9 mouse cellular contexts compared by ENCODE assay signal in the genomic region with DNA sequence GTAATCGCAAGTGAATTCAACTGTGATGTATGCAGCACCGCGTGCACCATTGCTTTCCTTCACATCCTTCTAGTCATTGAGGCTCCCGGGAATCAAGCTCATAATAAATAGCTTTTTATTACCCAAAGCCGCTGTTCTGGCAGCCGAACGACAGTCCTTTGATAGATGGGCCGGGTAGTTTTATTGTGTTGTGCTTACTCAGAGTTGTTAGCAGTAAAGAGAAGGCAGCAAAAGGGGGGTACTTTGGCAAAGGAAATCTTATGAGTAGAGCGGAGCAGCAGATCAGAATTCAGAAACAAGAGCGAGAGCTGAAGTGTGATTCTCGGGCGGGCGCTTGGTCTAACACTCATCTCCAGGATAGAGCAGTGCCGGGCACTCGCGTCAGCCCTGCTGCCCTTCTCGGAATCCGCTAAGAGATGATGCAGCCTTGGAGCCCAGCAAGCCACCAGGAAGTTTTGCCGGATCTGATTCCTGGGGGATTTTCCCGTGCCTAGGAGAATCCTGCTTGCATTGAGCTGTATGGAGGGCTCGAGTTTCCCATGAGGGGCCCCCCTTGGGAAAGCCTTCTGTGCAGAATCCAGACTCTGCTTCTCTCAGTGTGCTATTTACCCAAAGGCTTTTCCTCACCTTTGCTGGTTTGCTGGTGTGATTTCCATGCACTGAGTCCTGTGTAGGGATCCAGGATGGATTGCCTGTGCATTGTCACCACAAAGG.
DNase-seq lines count a peak whose midpoint lies in the region; ATAC-seq lines count a peak whose summit lies in the region.
"Had no signal": no experiment of that assay in that cellular context is flagged by ENCODE, and none has a peak within 500 bp of the region (broad histone marks: within the 10 kb centered on the region; RNA-seq: fewer than 3 reads in every experiment).

No protein-coding gene starts in this region.

- peak overlapping the region; percentile 67 for H3K4me2 ChIP-seq in heart, embryonic 15.5 days
- peak overlapping the region; percentile 84 for H3K4me2 ChIP-seq in midbrain, embryonic 12.5 days (replicated peaks)

- WGBS in heart, embryonic 15.5 days: under 1% methylated on average over 21 of the region's 21 CpGs
- under 1% methylated on average over 21 of the region's 21 CpGs for WGBS in midbrain, embryonic 12.5 days

- intact Hi-C loops in heart, postnatal 36 days (cut with DNase I): no loop called here

- no peaks in the 10 kb centered on the region for H3K36me3 ChIP-seq in heart, embryonic 15.5 days
- no peaks in the 10 kb centered on the region for H3K36me3 ChIP-seq in midbrain, embryonic 12.5 days
- H3K36me3 ChIP-seq: G1E had no signal

- H3K9ac ChIP-seq in heart, embryonic 15.5 days: no peak overlapping the region
- H3K9ac ChIP-seq in midbrain, embryonic 12.5 days (replicated peaks): peak overlapping the region; percentile 60

- DNase-seq in heart, postnatal 36 days: no peak
- DNase-seq in cerebellum, adult 9-11 months: peak; percentile 27
- peak; percentile 41 to 47 for DNase-seq in layer of hippocampus, postnatal 25 days (ENCODE audit: extremely low spot score in 1 of 2, low spot score in 1 of 2)
- peak; percentile 37 for DNase-seq in testis, postnatal 10 days (ENCODE audit: low spot score)
- DNase-seq in adrenal gland, postnatal 25 days: no peak

- ATAC-seq in heart, embryonic 15.5 days (replicated peaks; ENCODE audit: insufficient number of reproducible peaks, insufficient read depth, low FRiP score, low read depth): no peak
- peak; percentile 92 for ATAC-seq in frontal cortex, adult (ENCODE audit: low TSS enrichment)
- peak; percentile 87 for ATAC-seq in midbrain, embryonic 12.5 days (ENCODE audit: low FRiP score, low read depth)

- H3K27me3 ChIP-seq in heart, embryonic 15.5 days: peaks cover 2% of the 10 kb centered on the region
- no peaks in the 10 kb centered on the region; the same call in 1 of the 2 replicates for H3K27me3 ChIP-seq in midbrain, embryonic 12.5 days

- peaks cover 6% of the 10 kb centered on the region; the same call in 1 of the 2 replicates for H3K4me1 ChIP-seq in heart, embryonic 15.5 days (replicated peaks)
- peaks cover 9% of the 10 kb centered on the region for H3K4me1 ChIP-seq in midbrain, embryonic 12.5 days

- no peak overlapping the region for H3K27ac ChIP-seq in heart, embryonic 15.5 days
- H3K27ac ChIP-seq in midbrain, embryonic 12.5 days (replicated peaks): peak overlapping the region; percentile 65

- H3K4me3 ChIP-seq in heart, embryonic 15.5 days: peak overlapping the region; percentile 37
- peak overlapping the region; percentile 45 for H3K4me3 ChIP-seq in midbrain, embryonic 12.5 days

- no peaks in the 10 kb centered on the region for H3K9me3 ChIP-seq in heart, embryonic 15.5 days (replicated peaks)
- H3K9me3 ChIP-seq in midbrain, embryonic 12.5 days: no peaks in the 10 kb centered on the region
- H3K9me3 ChIP-seq: G1E had no signal

Comparison
In these comparisons a context has a peak if more than half of its experiments do, and no peak if none do; other contexts are left out.
1. DNase-seq: peak in cerebellum, adult 9-11 months (single experiment), layer of hippocampus, postnatal 25 days (2 of 2) and testis, postnatal 10 days (single experiment); none in heart, postnatal 36 days (0 of 2) and adrenal gland, postnatal 25 days (single experiment).